Comparison of ENCODE assay signal across 23 mouse cellular contexts in the genomic region with DNA sequence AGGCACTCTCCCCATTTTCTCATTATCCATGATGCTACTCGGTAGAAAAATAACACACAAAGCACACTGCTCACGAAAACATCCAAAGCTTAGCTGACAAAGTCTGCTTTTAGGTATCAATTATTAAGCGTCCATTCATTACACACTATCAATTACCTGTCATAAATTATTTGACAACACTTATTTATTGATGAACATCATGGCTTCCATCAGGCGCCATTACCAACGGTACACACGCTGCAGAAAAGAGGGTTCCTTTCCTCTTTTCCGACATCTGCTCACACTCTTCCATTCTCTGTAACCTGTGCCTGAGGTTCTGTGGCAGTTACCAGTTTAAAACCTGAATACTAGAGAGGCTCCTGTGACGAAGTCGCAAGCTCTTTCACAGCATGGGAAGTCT. TPM values are rescaled to one million over a fixed set of nuclear protein-coding genes. Genes with fewer than 3 reads are reported as not detected.
DNase-seq lines count a peak whose midpoint lies in the region; ATAC-seq and TF ChIP-seq lines count a peak whose summit lies in the region.
"Had no signal": no experiment of that assay in that cellular context is flagged by ENCODE, and none has a peak within 500 bp of the region (broad histone marks: within the 10 kb centered on the region; RNA-seq: fewer than 3 reads in every experiment).

A gene (minus strand): TSS at position 101 of the 400 bp plus-strand sequence.

- H3K9ac ChIP-seq in intestine, embryonic 16.5 days (ENCODE audit: low read depth, low read length): no peak within 1 kb of the TSS
- H3K9ac ChIP-seq in intestine, postnatal 0 days (ENCODE audit: low read depth, low read length): no peak within 1 kb of the TSS
- H3K9ac ChIP-seq in midbrain, embryonic 11.5 days (ENCODE audit: low read length): no peak within 1 kb of the TSS
- H3K9ac ChIP-seq in midbrain, embryonic 15.5 days: no peak within 1 kb of the TSS

- H3K36me3 ChIP-seq in intestine, embryonic 16.5 days (ENCODE audit: control insufficient read depth, insufficient read depth, low read length): peaks cover 9% of the 10 kb centered on the region; the same call in 1 of the 2 replicates
- H3K36me3 ChIP-seq in intestine, postnatal 0 days (ENCODE audit: control insufficient read depth, insufficient read depth): peaks cover 33% of the 10 kb centered on the region
- H3K36me3 ChIP-seq in midbrain, embryonic 11.5 days (ENCODE audit: control insufficient read depth, insufficient read depth, low read length): peaks cover 15% of the 10 kb centered on the region
- H3K36me3 ChIP-seq in midbrain, embryonic 15.5 days (replicated peaks): peaks cover 17% of the 10 kb centered on the region; the same call in 1 of the 2 replicates

- H3K4me3 ChIP-seq in intestine, embryonic 16.5 days (ENCODE audit: low read length): no peak within 1 kb of the TSS
- H3K4me3 ChIP-seq in intestine, postnatal 0 days (ENCODE audit: low read depth, low read length): no peak within 1 kb of the TSS
- H3K4me3 ChIP-seq in midbrain, embryonic 11.5 days (ENCODE audit: low read depth, low read length): no peak within 1 kb of the TSS
- H3K4me3 ChIP-seq in midbrain, embryonic 15.5 days: no peak within 1 kb of the TSS

- no peak for ATAC-seq in intestine, embryonic 16.5 days
- no peak for ATAC-seq in intestine, postnatal 0 days
- no peak for ATAC-seq in midbrain, embryonic 11.5 days (ENCODE audit: low FRiP score)
- no peak for ATAC-seq in midbrain, embryonic 15.5 days (replicated peaks)
- ATAC-seq: activated CD4-positive, CD25-positive, alpha-beta regulatory T cell, adult 4 months; CD4-positive, CD25-positive, alpha-beta regulatory T cell, adult 4 months; Patski had no signal

- no peak within 1 kb of the TSS for H3K4me2 ChIP-seq in intestine, embryonic 16.5 days (ENCODE audit: low read depth, low read length)
- H3K4me2 ChIP-seq in intestine, postnatal 0 days (replicated peaks; ENCODE audit: low read depth): no peak within 1 kb of the TSS
- no peak within 1 kb of the TSS for H3K4me2 ChIP-seq in midbrain, embryonic 11.5 days
- H3K4me2 ChIP-seq in midbrain, embryonic 15.5 days: no peak within 1 kb of the TSS

- WGBS in intestine, embryonic 16.5 days: 92% methylated on average over 9 of the region's 9 CpGs
- WGBS in intestine, postnatal 0 days: 92% methylated on average over 9 of the region's 9 CpGs
- 95% methylated on average over 9 of the region's 9 CpGs for WGBS in midbrain, embryonic 11.5 days
- 95% methylated on average over 9 of the region's 9 CpGs for WGBS in midbrain, embryonic 15.5 days

- 0 out of 2 replicates have a peak, but pooled peaks cover 5% of the 10 kb centered on the region for H3K4me1 ChIP-seq in intestine, embryonic 16.5 days (ENCODE audit: control insufficient read depth, insufficient read depth, low read length)
- H3K4me1 ChIP-seq in intestine, postnatal 0 days (replicated peaks; ENCODE audit: control insufficient read depth, insufficient read depth, low read length): no peaks in the 10 kb centered on the region
- no peaks in the 10 kb centered on the region for H3K4me1 ChIP-seq in midbrain, embryonic 11.5 days (ENCODE audit: control insufficient read depth, insufficient read depth, low read length)
- H3K4me1 ChIP-seq in midbrain, embryonic 15.5 days: no peaks in the 10 kb centered on the region

- peak; percentile 39 for DNase-seq in heart, adult 11 months
- DNase-seq in heart, adult 8-10 months (ENCODE audit: low spot score): no peak
- peak; percentile 69 for DNase-seq in midbrain, embryonic 11.5 days (ENCODE audit: low spot score, missing footprints)
- peak; percentile 49 for DNase-seq in retina, embryonic 14.5 days (ENCODE audit: low spot score)
- no peak for DNase-seq in retina, postnatal 1 day
- DNase-seq: adrenal gland, adult 2 months; adrenal gland, adult 8-10 months; adrenal gland, postnatal 10 days; adrenal gland, postnatal 14 days; adrenal gland, postnatal 25 days; adrenal gland, postnatal 36 days; B cell, adult 2 months; cerebellum, adult 11 months; cerebellum, adult 11-12 months had no signal

- H3K9me3 ChIP-seq in intestine, embryonic 16.5 days (ENCODE audit: control insufficient read depth, low read length): no peaks in the 10 kb centered on the region
- no peaks in the 10 kb centered on the region for H3K9me3 ChIP-seq in intestine, postnatal 0 days (ENCODE audit: control insufficient read depth)
- no peaks in the 10 kb centered on the region for H3K9me3 ChIP-seq in midbrain, embryonic 11.5 days (ENCODE audit: control insufficient read depth, low read length)
- no peaks in the 10 kb centered on the region for H3K9me3 ChIP-seq in midbrain, embryonic 15.5 days
- H3K9me3 ChIP-seq: G1E had no signal

- no peaks in the 10 kb centered on the region for H3K27me3 ChIP-seq in intestine, embryonic 16.5 days (replicated peaks; ENCODE audit: control insufficient read depth, insufficient read depth, low read length)
- no peaks in the 10 kb centered on the region for H3K27me3 ChIP-seq in intestine, postnatal 0 days (replicated peaks; ENCODE audit: control insufficient read depth, insufficient read depth, low read length)
- H3K27me3 ChIP-seq in midbrain, embryonic 11.5 days (ENCODE audit: control insufficient read depth, insufficient read depth, low read length): no peaks in the 10 kb centered on the region
- H3K27me3 ChIP-seq in midbrain, embryonic 15.5 days (replicated peaks): no peaks in the 10 kb centered on the region
- H3K27me3 ChIP-seq: CH12.LX, Patski had no signal

- H3K27ac ChIP-seq in intestine, embryonic 16.5 days (ENCODE audit: low read length): peak within 1 kb of the TSS; percentile 12; the same call in 1 of the 2 replicates
- no peak within 1 kb of the TSS for H3K27ac ChIP-seq in intestine, postnatal 0 days (ENCODE audit: low read depth, low read length)
- H3K27ac ChIP-seq in midbrain, embryonic 11.5 days (ENCODE audit: low read depth, low read length): no peak within 1 kb of the TSS
- no peak within 1 kb of the TSS for H3K27ac ChIP-seq in midbrain, embryonic 15.5 days

- no peak for TF ChIP-seq CTCF in intestine, postnatal 0 days (IDR thresholded peaks at IDR 0.05; ENCODE audit: low read depth)

RNA-seq across cellular contexts. Expression of the gene that starts here (rescaled TPM):
- total RNA-seq in heart, adult 8-10 months (2022): under 1 TPM; 0.24 to 0.62 (median 0.48) TPM
- not detected in 2 replicates for polyA plus RNA-seq in intestine, embryonic 16.5 days (2015; fragmentation: Nextera tagmentation; extraction: Ambion mirVana)
- not detected in 2 replicates for polyA plus RNA-seq in intestine, postnatal 0 days (2015; fragmentation: Nextera tagmentation; extraction: Ambion mirVana)
- not detected in 2 replicates for polyA plus RNA-seq in midbrain, embryonic 11.5 days (2014; fragmentation: Nextera tagmentation; extraction: Ambion mirVana)
- polyA plus RNA-seq in midbrain, embryonic 15.5 days (2015; fragmentation: Nextera tagmentation; extraction: Ambion mirVana): not detected in 2 replicates
- total RNA-seq: adrenal gland, adult 2 months; adrenal gland, postnatal 10 days; adrenal gland, postnatal 14 days; adrenal gland, postnatal 25 days; adrenal gland, postnatal 36 days; CH12.LX had no signal
- polyA plus RNA-seq: activated CD4-positive, CD25-positive, alpha-beta regulatory T cell, adult 4 months; adrenal gland, adult 2 months; C2C12; CD4-positive, CD25-positive, alpha-beta regulatory T cell, adult 4 months; G1E; Patski had no signal

Comparison
In these comparisons a context has a peak if more than half of its experiments do, and no peak if none do; other contexts are left out.
1. DNase-seq: peak in heart, adult 11 months (single experiment) and retina, embryonic 14.5 days (single experiment); none in heart, adult 8-10 months (single experiment) and retina, postnatal 1 day (single experiment).
2. Peak in DNase-seq in midbrain, embryonic 11.5 days; RNA of the gene not detected or under 1 TPM.